Mouse (Mus musculus) liver, postnatal 0 days (tissue): ENCODE measurements around the gene Alpk1. TPM values are rescaled to one million over a fixed set of nuclear protein-coding genes. Genes with fewer than 3 reads are reported as not detected.

Source experiments
- ATAC-seq: fragments of 200-750 bp; cut with Nextera tagmentation; 2 replicates; pipeline ENCODE4 v1.8.0; 2017; ENCODE audit warnings: mild to moderate bottlenecking, moderate library complexity
- DNase-seq: peaks from one replicate; pipeline ENCODE4 v3.0.0-alpha.2; 2016
- H3K27ac ChIP-seq: fragments of 300-500 bp; sonication (generic); 2 replicates; pipeline ENCODE4 v1.5.1; 2014; ENCODE audit warnings: antibody characterized with exemption, moderate library complexity, mild to moderate bottlenecking, low read depth
- H3K27me3 ChIP-seq: fragments of 300-500 bp; sonication (generic); 2 replicates; pipeline ENCODE4 v1.6.1; 2014; ENCODE audit warnings: low read length, control low read depth, mixed read lengths; ENCODE audit not compliant: insufficient read depth
- H3K36me3 ChIP-seq: fragments of 300-500 bp; sonication (generic); replicated peaks from 2 replicates; pipeline ENCODE4 v1.6.1; 2014; ENCODE audit warnings: mild to moderate bottlenecking, control low read depth, low read length, moderate library complexity, mixed read lengths; ENCODE audit not compliant: insufficient read depth
- H3K4me1 ChIP-seq: fragments of 300-500 bp; sonication (generic); 2 replicates; pipeline ENCODE4 v1.6.1; 2014; ENCODE audit warnings: antibody characterized with exemption, mild to moderate bottlenecking, control low read depth; ENCODE audit not compliant: insufficient read depth
- H3K4me2 ChIP-seq: fragments of 300-500 bp; sonication (generic); 2 replicates; pipeline ENCODE4 v1.6.1; 2014; ENCODE audit warnings: low read depth, mild to moderate bottlenecking, low read length, moderate library complexity, mixed read lengths
- H3K4me3 ChIP-seq: fragments of 300-500 bp; sonication (generic); 2 replicates; pipeline ENCODE4 v1.5.1; 2014; ENCODE audit warnings: low read depth, low read length
- H3K9ac ChIP-seq: fragments of 300-500 bp; sonication (generic); replicated peaks from 2 replicates; pipeline ENCODE4 v1.6.1; 2014; ENCODE audit warnings: mild to moderate bottlenecking, moderate library complexity
- H3K9me3 ChIP-seq: fragments of 300-500 bp; sonication (generic); 2 replicates; pipeline ENCODE4 v1.6.1; 2016; ENCODE audit warnings: mild to moderate bottlenecking, control low read depth, low read length, mixed read lengths
- CTCF ChIP-seq: sonication (generic); IDR thresholded peaks from 2 replicates; pipeline ENCODE4 v1.5.1; 2016; ENCODE audit warnings: antibody characterized with exemption, low read depth
- EP300 ChIP-seq: IDR thresholded peaks from 2 replicates; pipeline ENCODE4 v1.6.1; 2016; ENCODE audit warnings: antibody characterized with exemption, low read depth, mild to moderate bottlenecking
- WGBS: fragments of 180-500 bp; shearing (Covaris S2); extraction: QIAGEN DNeasy Blood & Tissue Kit; methylation state at CpG from one replicate; pipeline ENCODE4 v1.1.7; 2014; ENCODE audit not compliant: insufficient replicate concordance; 5-methylcytosine and 5-hydroxymethylcytosine counted together
- polyA plus RNA-seq: library from polyadenylated mRNA; unstranded; fragments of >200 nt; fragmentation: Nextera tagmentation; extraction: Ambion mirVana; gene quantifications from 2 replicates; pipeline ENCODE4 v1.2.1, GENCODE M21; 2015

Alpk1 gene
- polyA plus RNA-seq, 1 experiment from 2014 or later, result 0.39 TPM

DNA sequence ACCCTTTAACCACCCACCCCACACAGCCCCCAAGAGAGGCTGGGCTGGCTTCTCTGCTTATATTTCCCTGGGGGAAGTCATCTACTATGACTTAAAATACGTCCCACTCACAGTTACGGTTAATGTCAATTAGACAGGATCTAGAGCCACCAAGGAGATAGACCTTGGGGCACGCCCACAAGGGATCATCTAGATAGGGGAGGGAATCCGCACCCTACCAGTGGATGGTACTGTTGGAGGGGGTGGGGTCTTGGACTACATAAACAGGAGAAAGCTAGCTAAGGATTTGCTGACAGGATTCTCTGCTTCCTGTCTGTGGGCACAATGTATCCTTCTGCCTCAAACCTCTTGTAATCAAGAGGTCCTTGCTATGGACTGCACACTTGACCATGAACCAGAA, 24.1 kb upstream of the Alpk1 start:
- WGBS, result 60% methylated on average over 4 of the region's 4 CpGs
- Histone ChIP-seq H3K9ac (no peak overlapping the region), H3K4me3 (no peak overlapping the region), H3K36me3 (peaks cover 30% of the 10 kb centered on the region), H3K9me3 (no peaks in the 10 kb centered on the region), H3K4me2 (no peak overlapping the region), H3K27ac (no peak overlapping the region), H3K4me1 (peaks cover 9% of the 10 kb centered on the region; the same call in 1 of the 2 replicates), H3K27me3 (no peaks in the 10 kb centered on the region)
- no peak for DNase-seq
- no peak for TF ChIP-seq EP300
- TF ChIP-seq CTCF, result no peak
- ATAC-seq, result no peak

DNA sequence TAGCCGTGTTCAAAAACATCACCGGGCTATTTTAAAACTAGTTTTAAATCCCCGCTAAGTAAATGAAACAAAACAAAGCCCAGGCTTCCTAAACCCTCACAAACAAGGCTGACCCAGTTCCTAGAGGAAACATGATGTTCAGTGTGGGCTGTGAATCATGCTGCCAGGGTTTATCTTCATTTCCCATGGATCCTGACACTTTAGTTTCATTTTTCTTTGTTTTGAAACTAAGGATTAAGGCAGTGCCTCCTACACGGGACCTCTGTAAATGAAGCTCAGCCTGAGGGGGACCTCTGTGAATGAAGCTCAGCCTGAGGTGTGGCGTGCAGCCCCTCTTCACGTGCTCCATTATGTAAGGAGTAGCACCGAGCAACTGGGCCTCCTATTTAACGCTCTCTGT, 22.5 kb upstream of the Alpk1 start:
- Histone ChIP-seq H3K36me3 (peaks cover 16% of the 10 kb centered on the region), H3K4me3 (0 out of 2 replicates have a peak overlapping the region, but pooled peaks have one; percentile 2), H3K4me1 (peaks cover 9% of the 10 kb centered on the region; the same call in 1 of the 2 replicates), H3K27ac (peak overlapping the region; percentile 35; the same call in 1 of the 2 replicates), H3K9me3 (no peaks in the 10 kb centered on the region), H3K27me3 (no peaks in the 10 kb centered on the region), H3K4me2 (peak overlapping the region; percentile 40), H3K9ac (0 out of 2 replicates have a peak overlapping the region, but pooled peaks have one; percentile 19)
- TF ChIP-seq CTCF (no peak), EP300 (no peak)
- ATAC-seq, result no peak
- 49% methylated on average over 8 of the region's 8 CpGs for WGBS
- DNase-seq, result no peak

GRCm38 (mm10) chr3:127801162-127801561, 20.8 kb upstream of the Alpk1 start:
- Histone ChIP-seq H3K27ac (no peak overlapping the region), H3K9me3 (no peaks in the 10 kb centered on the region), H3K4me2 (no peak overlapping the region), H3K9ac (no peak overlapping the region), H3K36me3 (peaks cover 14% of the 10 kb centered on the region; the same call in 1 of the 2 replicates), H3K27me3 (no peaks in the 10 kb centered on the region), H3K4me3 (no peak overlapping the region), H3K4me1 (peaks cover 9% of the 10 kb centered on the region; the same call in 1 of the 2 replicates)
- DNase-seq (no peak), ATAC-seq (no peak)
- no peak for TF ChIP-seq EP300
- TF ChIP-seq CTCF, result no peak
- WGBS, result 89% methylated on average over 8 of the region's 8 CpGs

DNA sequence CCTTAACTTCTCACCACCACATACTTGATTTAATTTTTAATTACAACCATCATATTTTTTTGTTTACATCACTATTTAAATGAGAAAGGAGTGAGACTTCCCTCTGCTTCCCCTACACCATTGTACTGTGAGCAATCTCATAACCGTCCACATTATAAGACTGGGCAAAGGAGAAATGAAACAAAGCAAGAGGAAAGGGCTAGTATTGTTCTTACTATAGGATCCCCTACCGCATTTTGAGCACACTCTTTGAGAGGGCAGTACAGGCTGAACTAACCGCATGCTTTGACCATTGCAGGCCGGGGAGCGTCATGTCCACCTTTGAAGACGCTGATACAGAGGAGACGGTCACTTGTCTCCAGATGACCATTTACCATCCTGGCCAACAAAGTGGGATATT, 15.9 kb upstream of the Alpk1 start:
- ATAC-seq (no peak), DNase-seq (no peak)
- H3K4me2 ChIP-seq, result no peak overlapping the region
- H3K36me3 ChIP-seq, result peaks cover 17% of the 10 kb centered on the region; the same call in 1 of the 2 replicates
- no peak for TF ChIP-seq CTCF
- TF ChIP-seq EP300, result no peak
- H3K4me1 ChIP-seq, result peaks cover 9% of the 10 kb centered on the region
- H3K9ac ChIP-seq, result no peak overlapping the region
- H3K27ac ChIP-seq, result no peak overlapping the region
- 92% methylated on average over 7 of the region's 7 CpGs for WGBS
- H3K27me3 ChIP-seq, result no peaks in the 10 kb centered on the region
- no peak overlapping the region for H3K4me3 ChIP-seq
- H3K9me3 ChIP-seq, result no peaks in the 10 kb centered on the region

DNA sequence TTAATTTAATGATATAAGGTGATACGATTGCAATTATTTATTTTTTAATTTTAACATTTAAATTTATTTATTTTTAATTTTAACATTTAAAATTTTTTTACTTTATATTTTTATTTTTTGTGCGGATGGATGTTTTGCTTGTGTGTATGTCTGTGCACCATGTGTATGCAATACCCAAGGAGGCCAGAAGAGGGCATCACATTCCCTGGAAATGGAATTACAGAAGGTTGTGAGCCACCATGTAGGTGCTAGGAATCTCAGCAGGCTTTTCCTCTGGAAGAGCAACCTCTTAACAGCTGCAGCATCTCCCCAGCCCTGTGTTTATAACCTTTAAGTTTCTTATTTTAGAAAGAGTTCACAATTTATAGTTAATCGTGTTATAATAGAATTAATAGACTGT, 15.4 kb upstream of the Alpk1 start:
- no peak overlapping the region for H3K4me2 ChIP-seq
- H3K27ac ChIP-seq, result no peak overlapping the region
- H3K27me3 ChIP-seq, result no peaks in the 10 kb centered on the region
- no peak overlapping the region for H3K9ac ChIP-seq
- no peaks in the 10 kb centered on the region for H3K9me3 ChIP-seq
- 96% methylated on average over 3 of the region's 3 CpGs for WGBS
- peak; percentile 49 for TF ChIP-seq CTCF
- TF ChIP-seq EP300, result no peak
- ATAC-seq, result no peak
- no peak for DNase-seq
- H3K4me1 ChIP-seq, result peaks cover 9% of the 10 kb centered on the region
- H3K36me3 ChIP-seq, result peaks cover 17% of the 10 kb centered on the region; the same call in 1 of the 2 replicates
- no peak overlapping the region for H3K4me3 ChIP-seq

DNA sequence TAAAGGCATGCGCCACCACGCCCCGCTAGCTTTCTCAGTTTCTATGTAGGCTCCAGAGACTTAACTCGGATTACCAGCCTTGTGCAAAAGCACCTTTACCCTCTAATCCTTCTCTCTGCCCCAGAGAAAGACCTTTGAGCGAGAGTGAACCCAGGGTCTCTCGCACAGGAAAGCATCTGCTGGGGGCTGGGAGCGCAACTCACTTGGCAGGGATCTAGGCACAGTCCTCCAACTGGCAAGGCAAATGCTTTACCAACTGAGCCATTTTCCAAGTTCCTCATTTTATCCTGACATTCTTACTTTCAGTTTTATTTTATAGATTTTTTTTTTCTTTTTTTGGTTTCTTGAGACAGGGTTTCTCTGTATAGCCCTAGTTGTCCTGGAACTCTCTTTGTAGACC, 12.7 kb upstream of the Alpk1 start:
- ATAC-seq (no peak), DNase-seq (no peak)
- Histone ChIP-seq H3K9me3 (no peaks in the 10 kb centered on the region), H3K36me3 (peaks cover 13% of the 10 kb centered on the region; the same call in 1 of the 2 replicates), H3K27ac (peak overlapping the region; percentile 89), H3K27me3 (no peaks in the 10 kb centered on the region), H3K4me1 (peaks cover 16% of the 10 kb centered on the region), H3K4me2 (peak overlapping the region; percentile 98), H3K4me3 (peak overlapping the region; percentile 79), H3K9ac (no peak overlapping the region)
- no peak for TF ChIP-seq CTCF
- TF ChIP-seq EP300, result no peak
- WGBS, result 74% methylated on average over 7 of the region's 7 CpGs
